Mouse (Mus musculus) testis, adult 2 months (tissue): ENCODE results near the gene Fgl2.

Source experiments
- CTCF ChIP-seq: fragments of 200-500 bp; IDR thresholded peaks from 2 replicates; pipeline ENCODE4 v1.5.1; 2012; ENCODE audit warnings: low read depth, mild to moderate bottlenecking, inconsistent platforms, low read length, moderate library complexity; ENCODE audit not compliant: control insufficient read depth, insufficient read depth, insufficient replicate concordance
- POLR2A ChIP-seq: fragments of 200-500 bp; IDR thresholded peaks from 2 replicates; pipeline ENCODE4 v1.6.1; 2012; ENCODE audit warnings: low read depth, mild to moderate bottlenecking, inconsistent platforms, low read length, moderate library complexity; ENCODE audit not compliant: control insufficient read depth

DNA sequence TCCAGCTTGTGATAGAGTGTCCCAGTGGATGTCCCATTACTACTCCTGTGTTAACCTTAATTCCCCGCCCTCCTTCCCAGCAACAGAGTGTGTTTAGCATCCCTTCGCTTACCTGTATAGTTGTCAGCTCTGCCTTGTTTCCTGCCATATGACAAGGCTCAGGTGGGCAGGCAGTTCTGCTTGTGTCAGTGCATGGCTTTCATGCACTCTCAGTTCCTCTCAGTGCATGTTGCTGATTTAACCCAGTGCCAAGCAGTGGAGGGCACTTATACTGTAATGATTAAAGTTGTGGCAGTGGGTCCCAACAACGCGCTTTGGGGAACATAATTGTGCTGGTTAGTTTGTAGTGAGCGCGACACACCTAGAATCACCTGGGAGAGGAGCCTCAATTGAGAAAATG is 54.2 kb downstream of the Fgl2 start:
- TF ChIP-seq POLR2A (no peak), CTCF (no peak)
